Mouse (Mus musculus): ENCODE measurements around the gene Rnf216. TPM values are rescaled to one million over a fixed set of nuclear protein-coding genes. Genes with fewer than 3 reads are reported as not detected.

Rnf216 gene
- total RNA-seq, 2 experiments from 2014 or later: 31.1 to 33.1 TPM

- no peak for ATAC-seq (replicated peaks; ENCODE audit: low FRiP score, poor library complexity, severe bottlenecking)
Observed at GRCm38 (mm10) chr5:143056191-143056880, 56.5 kb downstream of the Rnf216 start.

- ATAC-seq (replicated peaks; ENCODE audit: low FRiP score, poor library complexity, severe bottlenecking): no peak
Observed at GRCm38 (mm10) chr5:143055501-143056125, 57.2 kb downstream of the Rnf216 start.

- ATAC-seq (replicated peaks; ENCODE audit: low FRiP score, poor library complexity, severe bottlenecking): peak; percentile 22; the same call in 1 of the 2 replicates
Observed at GRCm38 (mm10) chr5:143054703-143055102, 58.1 kb downstream of the Rnf216 start.

- no peak for ATAC-seq (replicated peaks; ENCODE audit: low FRiP score, poor library complexity, severe bottlenecking)
Observed at GRCm38 (mm10) chr5:143053132-143053972, 59.4 kb downstream of the Rnf216 start.

GRCm38 (mm10) chr5:143052677-143053076 lies 60.1 kb downstream of the Rnf216 start:
- ATAC-seq (replicated peaks; ENCODE audit: low FRiP score, poor library complexity, severe bottlenecking): peak; percentile 70

GRCm38 (mm10) chr5:143051851-143052250 lies 60.9 kb downstream of the Rnf216 start:
- ATAC-seq (replicated peaks; ENCODE audit: low FRiP score, poor library complexity, severe bottlenecking): no peak

DNA sequence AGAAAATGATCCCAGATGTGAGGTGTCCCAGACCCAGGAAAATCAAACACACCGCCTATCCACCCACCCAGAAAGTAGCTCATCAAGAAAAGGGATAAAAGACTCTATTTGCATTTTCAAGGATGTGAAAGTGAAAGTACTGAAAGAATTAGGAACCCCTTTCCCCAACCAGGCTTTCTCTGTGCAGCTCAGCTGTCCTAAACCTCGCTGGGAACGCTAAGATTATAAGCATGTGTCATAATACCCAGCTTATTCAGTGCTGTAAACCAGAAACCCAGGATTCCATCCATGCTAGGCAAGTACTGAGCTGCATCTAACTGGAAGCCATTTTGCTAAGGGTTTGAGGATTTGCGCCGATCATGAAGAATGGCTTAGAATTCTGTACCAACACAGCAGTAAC lies 62.5 kb downstream of the Rnf216 start:
- ATAC-seq (replicated peaks; ENCODE audit: low FRiP score, poor library complexity, severe bottlenecking): no peak

- no peak for ATAC-seq (replicated peaks; ENCODE audit: low FRiP score, poor library complexity, severe bottlenecking)
Observed at GRCm38 (mm10) chr5:143049746-143050145, 63.0 kb downstream of the Rnf216 start.

- ATAC-seq (replicated peaks; ENCODE audit: low FRiP score, poor library complexity, severe bottlenecking): no peak
Observed at GRCm38 (mm10) chr5:143049013-143049385, 63.8 kb downstream of the Rnf216 start.

- ATAC-seq (replicated peaks; ENCODE audit: low FRiP score, poor library complexity, severe bottlenecking): no peak
Observed at GRCm38 (mm10) chr5:143048232-143049012, 64.4 kb downstream of the Rnf216 start.

GRCm38 (mm10) chr5:143047586-143047985 lies 65.2 kb downstream of the Rnf216 start:
- ATAC-seq (replicated peaks; ENCODE audit: low FRiP score, poor library complexity, severe bottlenecking): no peak

- ATAC-seq (replicated peaks; ENCODE audit: low FRiP score, poor library complexity, severe bottlenecking): no peak
Observed at GRCm38 (mm10) chr5:143043902-143044301, 68.9 kb downstream of the Rnf216 start.

GRCm38 (mm10) chr5:143043285-143043684 lies 69.5 kb downstream of the Rnf216 start:
- peak; percentile 60 for ATAC-seq (replicated peaks; ENCODE audit: low FRiP score, poor library complexity, severe bottlenecking)

GRCm38 (mm10) chr5:143038794-143039193 lies 74.0 kb downstream of the Rnf216 start:
- ATAC-seq (replicated peaks; ENCODE audit: low FRiP score, poor library complexity, severe bottlenecking): no peak

DNA sequence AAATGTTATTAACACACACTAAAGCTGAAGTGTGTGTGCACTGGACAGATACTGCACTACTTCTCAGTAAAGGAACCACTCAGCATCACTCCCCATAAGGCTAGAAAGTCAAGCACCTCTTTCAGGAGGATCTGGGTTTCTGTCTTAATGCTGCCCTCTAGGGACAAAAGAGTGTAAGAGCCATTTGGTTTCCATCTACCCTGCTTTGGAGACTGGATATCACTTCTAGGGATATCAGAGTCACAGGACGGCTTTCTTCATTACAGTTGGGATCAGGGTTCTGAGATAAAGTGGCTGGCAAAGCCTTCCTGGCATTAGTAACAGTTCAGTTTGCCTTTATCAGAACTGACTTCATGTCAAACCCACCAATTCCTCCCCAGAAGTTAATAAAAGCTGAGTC lies 75.6 kb downstream of the Rnf216 start:
- ATAC-seq (replicated peaks; ENCODE audit: low FRiP score, poor library complexity, severe bottlenecking): peak; percentile 89

- ATAC-seq (replicated peaks; ENCODE audit: low FRiP score, poor library complexity, severe bottlenecking): peak; percentile 58
Observed at GRCm38 (mm10) chr5:143036052-143036451, 76.7 kb downstream of the Rnf216 start.

- ATAC-seq (replicated peaks; ENCODE audit: low FRiP score, poor library complexity, severe bottlenecking): no peak
Observed at GRCm38 (mm10) chr5:143035271-143035670, 77.5 kb downstream of the Rnf216 start.

DNA sequence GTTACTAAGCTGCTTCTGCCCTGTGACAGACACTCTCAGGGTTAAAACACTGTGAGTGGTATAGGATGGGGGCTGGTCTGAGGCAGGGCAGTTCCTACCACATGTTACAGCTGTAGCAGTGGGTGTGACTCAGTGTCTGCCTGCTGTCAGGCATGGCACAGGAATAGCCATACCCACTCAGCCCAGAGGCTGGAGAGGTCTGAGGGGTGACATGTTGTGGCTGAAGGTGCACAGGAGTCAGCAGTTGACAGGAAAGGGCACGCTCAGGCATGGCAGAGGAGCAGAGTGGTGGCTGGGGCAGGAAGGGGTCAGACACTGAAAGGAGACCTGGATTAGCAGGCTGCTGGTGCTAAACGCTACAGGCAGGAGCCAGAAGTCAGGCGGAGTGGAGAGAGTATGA lies 78.7 kb downstream of the Rnf216 start:
- no peak for ATAC-seq (replicated peaks; ENCODE audit: low FRiP score, poor library complexity, severe bottlenecking)

DNA sequence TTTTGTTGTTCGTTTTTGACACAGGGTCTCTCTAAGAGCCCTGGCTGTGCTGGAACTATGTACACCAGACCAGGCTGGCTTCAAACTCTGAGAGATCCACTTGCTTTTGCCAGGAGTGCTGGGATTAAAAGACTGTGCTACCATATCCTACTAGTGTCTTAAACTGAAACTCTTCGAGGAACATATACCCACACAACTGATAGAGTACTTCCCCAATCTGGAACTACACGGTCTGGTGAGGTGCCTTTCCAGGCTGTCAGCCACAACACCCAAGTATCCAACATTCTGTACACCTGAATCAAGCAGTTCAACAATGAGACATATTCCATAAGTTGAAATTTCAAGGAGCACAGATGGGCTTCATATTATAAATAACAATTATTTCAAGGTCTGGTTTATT lies 79.5 kb downstream of the Rnf216 start:
- no peak for ATAC-seq (replicated peaks; ENCODE audit: low FRiP score, poor library complexity, severe bottlenecking)

- ATAC-seq (replicated peaks; ENCODE audit: low FRiP score, poor library complexity, severe bottlenecking): no peak
Observed at GRCm38 (mm10) chr5:143032639-143033146, 80.1 kb downstream of the Rnf216 start.

Data from erythroid progenitor cell, adult 5-6 weeks (primary cell).